Mouse (Mus musculus) heart, embryonic 10.5 days (tissue): ENCODE measurements around the gene Tssk4. TPM values are rescaled to one million over a fixed set of nuclear protein-coding genes. Genes with fewer than 3 reads are reported as not detected.

ENCODE experiments used
- DNase-seq: peaks from one replicate; pipeline ENCODE4 v3.0.0-alpha.2; 2017; ENCODE audit warnings: low spot score
- H3K27ac ChIP-seq: fragments of 300-500 bp; sonication (generic); 2 replicates; pipeline ENCODE4 v1.5.1; 2016; ENCODE audit warnings: mild to moderate bottlenecking
- H3K27me3 ChIP-seq: fragments of 300-500 bp; sonication (generic); 2 replicates; pipeline ENCODE4 v1.6.1; 2016; ENCODE audit warnings: mild to moderate bottlenecking; ENCODE audit not compliant: poor library complexity, insufficient read depth, severe bottlenecking
- H3K36me3 ChIP-seq: fragments of 300-500 bp; sonication (generic); 2 replicates; pipeline ENCODE4 v1.6.1; 2016; ENCODE audit warnings: mild to moderate bottlenecking, moderate library complexity
- H3K4me1 ChIP-seq: fragments of 300-500 bp; sonication (generic); 2 replicates; pipeline ENCODE4 v1.6.1; 2016; ENCODE audit warnings: mild to moderate bottlenecking
- H3K4me3 ChIP-seq: fragments of 300-500 bp; sonication (generic); 2 replicates; pipeline ENCODE4 v1.5.1; 2016; ENCODE audit warnings: mild to moderate bottlenecking, moderate library complexity
- H3K9me3 ChIP-seq: fragments of 300-500 bp; sonication (generic); 2 replicates; pipeline ENCODE4 v1.6.1; 2016; ENCODE audit warnings: mild to moderate bottlenecking, moderate library complexity
- WGBS: fragments of 180-500 bp; shearing (Covaris S2); methylation state at CpG from one replicate; pipeline ENCODE4 v1.1.7; 2016; 5-methylcytosine and 5-hydroxymethylcytosine counted together
- polyA plus RNA-seq: library from polyadenylated mRNA; unstranded; fragments of >200 nt; fragmentation: Nextera tagmentation; extraction: Ambion mirVana; gene quantifications from 2 replicates; pipeline ENCODE4 v1.2.1, GENCODE M21; 2016

The Tssk4 gene
- polyA plus RNA-seq, 1 experiment from 2014 or later: 0.57 TPM

- no peak overlapping the region for H3K4me3 ChIP-seq
- peaks cover 6% of the 10 kb centered on the region; the same call in 1 of the 2 replicates for H3K4me1 ChIP-seq
- no peak overlapping the region for H3K27ac ChIP-seq
- no peak for DNase-seq
- no peaks in the 10 kb centered on the region for H3K27me3 ChIP-seq
- 87% methylated on average over 27 of the region's 27 CpGs for WGBS
- H3K9me3 ChIP-seq: no peaks in the 10 kb centered on the region
- peaks cover 100% of the 10 kb centered on the region for H3K36me3 ChIP-seq
Observed at GRCm38 (mm10) chr14:55628077-55628827, 21.7 kb upstream of the Tssk4 start.

GRCm38 (mm10) chr14:55629312-55629711, 20.7 kb upstream of the Tssk4 start:
- no peaks in the 10 kb centered on the region for H3K9me3 ChIP-seq
- no peak for DNase-seq
- H3K4me3 ChIP-seq: no peak overlapping the region
- H3K4me1 ChIP-seq: peaks cover 6% of the 10 kb centered on the region
- peaks cover 100% of the 10 kb centered on the region for H3K36me3 ChIP-seq
- WGBS: 54% methylated on average over 5 of the region's 5 CpGs
- no peaks in the 10 kb centered on the region for H3K27me3 ChIP-seq
- no peak overlapping the region for H3K27ac ChIP-seq

- H3K27me3 ChIP-seq: no peaks in the 10 kb centered on the region
- peak overlapping the region; percentile 84 for H3K4me3 ChIP-seq
- peak overlapping the region; percentile 88 for H3K27ac ChIP-seq
- peaks cover 22% of the 10 kb centered on the region for H3K4me1 ChIP-seq
- DNase-seq: no peak
- peaks cover 84% of the 10 kb centered on the region for H3K36me3 ChIP-seq
- WGBS: 4% methylated on average over 23 of the region's 23 CpGs
- H3K9me3 ChIP-seq: no peaks in the 10 kb centered on the region
Observed at GRCm38 (mm10) chr14:55634874-55635522, 15.0 kb upstream of the Tssk4 start.

GRCm38 (mm10) chr14:55635523-55636007, 14.4 kb upstream of the Tssk4 start, which contains the start of gene Ipo4:
Ipo4 (minus strand) TSS chr14:55635957.
- peak; percentile 97 for DNase-seq
- peak within 1 kb of the TSS; percentile 88 for H3K27ac ChIP-seq
- no peaks in the 10 kb centered on the region for H3K27me3 ChIP-seq
- H3K4me3 ChIP-seq: peak within 1 kb of the TSS; percentile 84
- no peaks in the 10 kb centered on the region for H3K9me3 ChIP-seq
- WGBS: 1% methylated on average over 33 of the region's 33 CpGs
- H3K36me3 ChIP-seq: peaks cover 84% of the 10 kb centered on the region
- peaks cover 22% of the 10 kb centered on the region for H3K4me1 ChIP-seq

GRCm38 (mm10) chr14:55637795-55638194, 12.2 kb upstream of the Tssk4 start, which contains the start of gene Gm49378:
Gm49378 (minus strand) TSS chr14:55637895.
- no peak within 1 kb of the TSS for H3K4me3 ChIP-seq
- H3K36me3 ChIP-seq: peaks cover 74% of the 10 kb centered on the region
- H3K27me3 ChIP-seq: no peaks in the 10 kb centered on the region
- DNase-seq: no peak
- no peak within 1 kb of the TSS for H3K27ac ChIP-seq
- H3K4me1 ChIP-seq: peaks cover 27% of the 10 kb centered on the region
- H3K9me3 ChIP-seq: no peaks in the 10 kb centered on the region
- WGBS: 89% methylated on average over 9 of the region's 9 CpGs

GRCm38 (mm10) chr14:55640816-55641215, 9.2 kb upstream of the Tssk4 start:
- Histone ChIP-seq H3K36me3 (peaks cover 61% of the 10 kb centered on the region), H3K9me3 (no peaks in the 10 kb centered on the region), H3K4me3 (no peak overlapping the region), H3K27me3 (no peaks in the 10 kb centered on the region), H3K27ac (no peak overlapping the region), H3K4me1 (peaks cover 25% of the 10 kb centered on the region)
- no peak for DNase-seq
- WGBS: 94% methylated on average over 14 of the region's 14 CpGs

- H3K9me3 ChIP-seq: no peaks in the 10 kb centered on the region
- DNase-seq: no peak
- no peak overlapping the region for H3K4me3 ChIP-seq
- H3K27ac ChIP-seq: no peak overlapping the region
- H3K27me3 ChIP-seq: no peaks in the 10 kb centered on the region
- peaks cover 63% of the 10 kb centered on the region for H3K36me3 ChIP-seq
- peaks cover 23% of the 10 kb centered on the region for H3K4me1 ChIP-seq
- 95% methylated on average over 13 of the region's 13 CpGs for WGBS
Observed at GRCm38 (mm10) chr14:55641291-55641690, 8.7 kb upstream of the Tssk4 start.

- H3K36me3 ChIP-seq: peaks cover 58% of the 10 kb centered on the region
- WGBS: 24% methylated on average over 8 of the region's 8 CpGs
- H3K4me1 ChIP-seq: peaks cover 20% of the 10 kb centered on the region
- no peaks in the 10 kb centered on the region for H3K9me3 ChIP-seq
- DNase-seq: no peak
- H3K4me3 ChIP-seq: peak overlapping the region; percentile 99
- H3K27ac ChIP-seq: peak overlapping the region; percentile 100
- no peaks in the 10 kb centered on the region for H3K27me3 ChIP-seq
Observed at GRCm38 (mm10) chr14:55642679-55643059, 7.3 kb upstream of the Tssk4 start.

GRCm38 (mm10) chr14:55643060-55643907, 6.7 kb upstream of the Tssk4 start, which contains the start of gene Tm9sf1:
Tm9sf1 (minus strand) TSS chr14:55643806.
- under 1% methylated on average over 89 of the region's 89 CpGs for WGBS
- Histone ChIP-seq H3K9me3 (no peaks in the 10 kb centered on the region), H3K36me3 (peaks cover 52% of the 10 kb centered on the region), H3K27me3 (no peaks in the 10 kb centered on the region), H3K4me1 (peaks cover 20% of the 10 kb centered on the region), H3K27ac (peak within 1 kb of the TSS; percentile 100), H3K4me3 (peak within 1 kb of the TSS; percentile 99)
- DNase-seq: peak; percentile 94

GRCm38 (mm10) chr14:55644261-55644888, 5.6 kb upstream of the Tssk4 start:
- WGBS: 33% methylated on average over 17 of the region's 17 CpGs
- DNase-seq: no peak
- H3K27me3 ChIP-seq: no peaks in the 10 kb centered on the region

GRCm38 (mm10) chr14:55651528-55651927, 1.5 kb downstream of the Tssk4 start:
- Histone ChIP-seq H3K4me3 (no peak overlapping the region), H3K27ac (no peak overlapping the region), H3K36me3 (peaks cover 7% of the 10 kb centered on the region), H3K4me1 (no peaks in the 10 kb centered on the region), H3K27me3 (no peaks in the 10 kb centered on the region), H3K9me3 (no peaks in the 10 kb centered on the region)
- WGBS: 72% methylated on average over 7 of the region's 7 CpGs
- no peak for DNase-seq

More at GRCm38 (mm10) chr14:55644261-55644888, 5.6 kb upstream of the Tssk4 start:
- Histone ChIP-seq H3K4me3 (peak overlapping the region; percentile 99), H3K27ac (peak overlapping the region; percentile 100), H3K9me3 (no peaks in the 10 kb centered on the region), H3K4me1 (peaks cover 20% of the 10 kb centered on the region), H3K36me3 (peaks cover 41% of the 10 kb centered on the region)

GRCm38 (mm10) chr14:55656935-55657334, 7.0 kb downstream of the Tssk4 start:
- no peaks in the 10 kb centered on the region for H3K27me3 ChIP-seq
- no peak for DNase-seq
- H3K9me3 ChIP-seq: no peaks in the 10 kb centered on the region
- H3K27ac ChIP-seq: peak overlapping the region; percentile 80
- H3K36me3 ChIP-seq: peaks cover 22% of the 10 kb centered on the region
- peak overlapping the region; percentile 12; the same call in 1 of the 2 replicates for H3K4me3 ChIP-seq
- 60% methylated on average over 3 of the region's 3 CpGs for WGBS
- peaks cover 12% of the 10 kb centered on the region; the same call in 1 of the 2 replicates for H3K4me1 ChIP-seq
